Mouse (Mus musculus) testis, adult 2 months (tissue): ENCODE data around the gene Syn3.

Experiments used
- CTCF ChIP-seq: fragments of 200-500 bp; IDR thresholded peaks from 2 replicates; pipeline ENCODE4 v1.5.1; 2012; ENCODE audit warnings: low read depth, mild to moderate bottlenecking, inconsistent platforms, low read length, moderate library complexity; ENCODE audit not compliant: control insufficient read depth, insufficient read depth, insufficient replicate concordance
- POLR2A ChIP-seq: fragments of 200-500 bp; IDR thresholded peaks from 2 replicates; pipeline ENCODE4 v1.6.1; 2012; ENCODE audit warnings: low read depth, mild to moderate bottlenecking, inconsistent platforms, low read length, moderate library complexity; ENCODE audit not compliant: control insufficient read depth

DNA sequence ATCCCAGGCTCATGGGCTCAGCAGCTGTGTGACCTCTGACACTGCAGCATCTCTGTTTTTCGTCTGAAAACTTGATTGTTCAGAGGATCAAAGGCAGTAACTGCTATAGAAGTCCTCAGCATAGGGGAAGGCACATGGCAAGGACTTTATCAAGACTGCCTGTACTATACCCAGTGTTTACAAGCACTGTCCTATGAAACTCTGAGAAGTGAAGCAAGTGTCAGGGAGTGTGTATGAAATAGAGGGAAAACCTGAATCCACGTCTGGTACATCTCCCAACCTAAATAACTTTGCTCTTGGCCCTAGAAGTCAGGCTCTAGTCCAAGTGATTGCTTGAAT lies 116.8 kb downstream of the Syn3 start:
- no peak for TF ChIP-seq CTCF
- no peak for TF ChIP-seq POLR2A
